Mouse (Mus musculus) adipose tissue, adult 10 weeks (tissue): ENCODE results near the gene Glod4. TPM values are rescaled to one million over a fixed set of nuclear protein-coding genes. Genes with fewer than 3 reads are reported as not detected.

ENCODE experiments used
- polyA plus RNA-seq: library from polyadenylated mRNA; stranded (reverse); fragments of 350-450 nt; fragmentation: Illumina TruSeq; extraction: RNeasy Lipid Tissue Mini Kit (QIAGEN cat#74804); gene quantifications from one replicate; pipeline ENCODE4 v1.2.3, GENCODE M21; 2014; ENCODE audit warnings: low read depth, low replicate concordance

Glod4 gene
- 68.5 TPM for polyA plus RNA-seq

DNA sequence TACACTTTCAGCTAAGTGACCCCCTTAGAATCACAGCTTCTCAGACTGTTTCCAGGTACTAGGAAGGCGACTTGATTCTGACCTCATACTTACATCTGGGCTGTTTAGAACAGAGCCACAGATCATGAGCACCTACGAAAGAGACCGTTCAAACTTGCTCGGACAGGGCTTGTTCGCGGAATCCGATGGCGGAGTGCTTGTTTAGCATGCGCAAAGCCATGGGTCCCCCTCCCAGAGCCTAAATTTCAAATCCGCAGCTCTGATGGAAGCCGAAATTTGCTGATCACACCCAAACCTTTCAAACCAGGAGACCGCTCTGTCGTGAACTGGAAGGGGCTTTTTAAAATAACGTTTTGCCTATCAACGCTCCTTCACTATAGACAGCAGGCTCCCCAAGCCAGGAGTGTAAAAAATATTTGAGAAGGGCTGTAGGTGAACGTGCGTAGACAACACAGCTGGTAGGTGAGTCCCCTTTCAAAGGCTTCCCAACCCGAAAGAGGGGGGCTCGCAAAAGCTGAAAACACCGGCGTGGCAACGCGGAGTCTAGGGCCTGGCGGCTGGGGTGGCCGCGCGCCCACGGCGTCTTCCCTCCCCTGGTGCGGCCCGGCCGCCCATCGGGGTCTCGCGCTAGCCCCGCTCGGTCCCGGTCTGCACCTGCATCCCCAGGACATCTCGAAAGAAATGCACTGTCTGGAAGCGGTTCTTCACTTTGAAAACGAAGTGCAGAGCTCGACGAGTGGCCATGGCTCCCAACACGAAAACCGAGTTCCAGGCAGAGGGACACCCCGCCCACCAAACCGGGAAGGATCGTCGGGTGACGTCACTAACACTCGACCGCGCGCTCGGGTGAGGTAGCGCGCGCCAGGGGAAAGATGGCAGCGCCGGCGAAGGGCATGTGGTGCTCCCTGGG, at the start of gene Glod4, which contains the start of gene Mrm3:
Glod4 (minus strand) TSS at position 825 of the 910 bp plus-strand sequence.
Mrm3 (plus strand) TSS at position 815 of the 910 bp plus-strand sequence.

DNA sequence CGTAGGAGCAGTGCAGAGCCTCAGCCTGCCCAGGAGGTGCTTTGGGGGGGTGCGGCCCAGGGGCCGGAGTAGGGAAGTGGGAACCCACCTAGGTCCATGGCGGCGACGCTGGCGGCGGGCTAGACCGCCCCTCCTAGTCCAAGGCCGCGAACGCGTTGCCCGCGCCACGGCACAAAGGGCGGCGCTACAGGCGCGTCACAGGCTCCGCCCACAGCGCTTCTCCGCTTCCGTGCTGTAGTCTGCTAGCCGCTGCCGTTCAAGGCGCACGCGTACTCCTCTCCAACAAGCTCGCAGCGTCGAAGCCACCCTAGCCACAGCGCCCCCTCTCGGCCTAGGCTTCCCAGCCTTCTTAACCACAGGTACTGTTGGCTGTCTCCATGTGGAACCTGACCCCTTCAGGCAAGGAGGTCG, 26.1 kb downstream of the Glod4 start, which contains the start of the genes Dbil5 and Gemin4:
Dbil5 (plus strand) TSS at position 219 of the 411 bp plus-strand sequence.
Gemin4 (minus strand) TSS at position 275 of the 411 bp plus-strand sequence.

DNA sequence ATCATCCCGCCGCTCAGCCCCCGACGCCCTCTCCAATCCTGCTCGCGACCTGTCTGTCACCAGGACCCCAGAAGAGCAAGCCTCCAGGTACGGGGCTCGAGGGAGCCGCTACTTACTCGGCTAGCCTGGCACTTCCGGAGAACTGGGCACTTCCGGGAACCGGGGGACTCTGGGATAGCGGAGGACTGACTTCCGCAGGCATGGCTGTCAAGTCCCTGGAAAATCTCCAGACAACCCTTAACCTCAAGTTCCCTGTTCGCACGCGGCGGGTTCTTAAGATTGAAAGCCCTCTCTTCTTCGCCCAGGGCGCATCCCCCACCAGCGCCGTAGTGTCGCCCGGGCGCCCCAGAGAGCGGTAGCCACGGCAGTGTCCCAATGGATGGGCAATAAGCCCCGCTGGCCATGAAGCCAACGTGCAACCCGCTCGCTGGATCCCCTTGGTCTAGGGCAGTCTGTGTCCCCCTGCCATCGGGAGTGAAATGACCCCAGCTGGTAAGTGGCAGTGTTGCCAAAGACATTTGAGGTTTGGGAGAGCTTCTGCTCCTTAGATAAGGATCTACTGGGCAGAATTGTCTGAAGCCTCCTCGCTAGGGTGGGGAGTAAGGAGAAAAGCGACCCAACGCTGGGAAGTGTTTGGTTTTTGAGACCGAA, 63.9 kb downstream of the Glod4 start, which contains the start of the genes Vps53 and Fam57a:
Vps53 (minus strand) TSS at position 153 of the 651 bp plus-strand sequence.
Fam57a (plus strand) TSS at position 177 of the 651 bp plus-strand sequence.

Other genes with a start within 250 kb of the Glod4 start
- gene 1700016K19Rik, start 243.8 kb downstream of the Glod4 start, polyA plus RNA-seq: 7.0 TPM
- 33.0 TPM for gene Rflnb, start 215.9 kb downstream of the Glod4 start, polyA plus RNA-seq
- 32.0 TPM for gene Vps53, start 64.1 kb downstream of the Glod4 start, polyA plus RNA-seq
- 5.1 TPM for gene Fam57a, start 64.1 kb downstream of the Glod4 start, polyA plus RNA-seq
- gene Dbil5, start 26.1 kb downstream of the Glod4 start, polyA plus RNA-seq: 107 TPM
- gene Gemin4, start 26.1 kb downstream of the Glod4 start, polyA plus RNA-seq: 6.8 TPM
- gene Mrm3, start within 50 bp of the Glod4 start, polyA plus RNA-seq: 7.4 TPM
- gene Nxn, start 155.4 kb upstream of the Glod4 start, polyA plus RNA-seq: 26.4 TPM
- 30.0 TPM for gene Timm22, start 163.2 kb upstream of the Glod4 start, polyA plus RNA-seq